Mouse (Mus musculus): Measurements from ENCODE around the gene Rb1. TPM values are rescaled to one million over a fixed set of nuclear protein-coding genes. Genes with fewer than 3 reads are reported as not detected.

Gene Rb1
- total RNA-seq, 2 experiments from 2014 or later = 31.1 to 33.1 TPM

DNA sequence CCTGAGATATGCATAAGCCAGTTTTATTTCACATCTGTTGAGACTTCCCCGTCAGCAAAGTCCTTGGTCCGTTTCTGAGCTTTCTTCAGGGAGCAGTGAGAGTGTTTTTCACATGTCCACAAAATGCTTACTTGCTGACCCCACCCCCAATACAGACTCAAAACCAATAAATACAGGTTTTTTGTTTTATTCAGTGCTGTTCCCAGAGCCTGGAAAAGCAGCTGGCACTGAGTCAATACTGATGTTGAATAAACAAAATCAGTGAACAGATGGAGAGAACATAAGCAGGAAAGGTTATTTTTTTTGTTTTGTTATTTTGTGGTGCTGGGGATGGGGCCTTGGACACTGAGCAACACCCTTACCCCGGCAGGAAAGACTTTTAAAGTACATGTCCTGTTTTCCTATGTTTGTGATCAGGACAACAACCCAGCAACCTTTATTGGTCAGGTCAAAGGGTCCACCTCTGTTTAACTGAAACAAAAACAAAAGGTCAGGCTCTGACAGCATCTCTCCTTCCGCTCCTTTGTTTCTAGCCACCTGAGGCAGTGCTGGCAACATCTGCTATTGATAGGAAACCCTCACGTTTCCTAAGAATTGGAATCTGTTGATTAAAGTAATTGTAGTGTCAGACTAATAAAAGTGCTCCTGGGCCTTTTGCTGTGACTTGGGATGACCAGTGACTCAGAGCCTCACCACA, 94.2 kb downstream of the Rb1 start:
- intact Hi-C loops (cut with DNase I) = no loop called here
- no peak for DNase-seq (ENCODE audit: low spot score in 2 of 2)

DNA sequence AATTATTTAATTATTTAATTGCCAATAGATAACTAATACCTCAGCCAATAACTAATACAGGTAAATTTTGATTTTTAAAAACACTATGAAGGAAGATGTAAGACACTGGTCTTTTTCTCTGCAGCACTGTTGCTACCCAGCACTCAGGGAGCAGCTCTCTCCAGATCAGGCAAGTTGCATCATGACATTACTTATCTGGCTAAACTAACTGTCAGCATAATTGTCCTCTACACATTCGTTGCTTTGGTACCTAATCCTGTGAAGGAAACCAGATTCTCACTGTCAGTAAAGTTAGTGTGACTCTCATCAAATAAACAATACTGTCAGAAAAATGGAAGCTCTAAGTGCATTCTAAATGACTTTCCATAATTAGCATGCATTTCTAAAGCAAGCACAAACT, 98.8 kb downstream of the Rb1 start:
- no peak for DNase-seq (ENCODE audit: low spot score in 2 of 2)
- intact Hi-C loops (cut with DNase I) = no loop called here

- intact Hi-C loops (cut with DNase I) = no loop called here
Observed at GRCm38 (mm10) chr14:73226346-73226745, 99.3 kb downstream of the Rb1 start.

DNA sequence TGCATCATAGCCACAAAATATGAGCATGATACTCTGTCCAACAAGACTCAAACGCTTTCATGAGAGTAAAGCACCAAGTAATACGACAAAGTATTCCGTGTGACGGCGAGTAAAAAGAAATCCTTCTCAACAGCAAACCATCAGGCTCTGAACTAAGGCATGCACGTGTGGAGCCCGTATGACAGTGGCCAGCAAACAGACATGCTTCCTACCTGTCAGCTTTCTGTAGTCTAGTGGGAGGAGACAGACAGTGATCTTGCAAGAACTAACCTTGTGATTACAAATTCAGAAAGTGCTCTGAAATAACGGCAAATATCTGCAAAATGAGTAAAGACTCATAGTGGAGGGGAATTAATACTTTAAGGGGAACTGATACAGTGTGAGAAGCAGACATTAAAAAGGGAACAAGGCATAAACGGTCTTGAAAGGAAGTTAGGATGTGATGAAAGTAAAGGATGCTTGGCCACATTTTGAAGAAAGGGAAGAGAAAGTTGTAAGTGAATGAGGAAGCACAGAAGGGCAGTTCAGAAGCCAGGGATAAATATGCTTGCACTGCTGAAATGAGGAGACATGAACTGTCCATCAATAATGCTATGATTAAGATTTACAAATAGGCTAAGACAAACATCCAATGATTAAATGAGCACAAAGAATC, 103.2 kb downstream of the Rb1 start:
- DNase-seq (ENCODE audit: low spot score in 2 of 2) = no peak
- intact Hi-C loops (cut with DNase I) = no loop called here

More at GRCm38 (mm10) chr14:73226346-73226745, 99.3 kb downstream of the Rb1 start:
- DNase-seq (ENCODE audit: low spot score in 2 of 2) = no peak

- DNase-seq (ENCODE audit: low spot score in 2 of 2) = no peak
- intact Hi-C loops (cut with DNase I) = no loop called here
Observed at GRCm38 (mm10) chr14:73217062-73217461, 108.6 kb downstream of the Rb1 start.

- no peak for DNase-seq (ENCODE audit: low spot score in 2 of 2)
- intact Hi-C loops (cut with DNase I) = no loop called here
Observed at GRCm38 (mm10) chr14:73211477-73211876, 114.1 kb downstream of the Rb1 start.

GRCm38 (mm10) chr14:73210196-73210595, 115.4 kb downstream of the Rb1 start:
- DNase-seq (ENCODE audit: low spot score in 2 of 2) = no peak
- intact Hi-C loops (cut with DNase I) = no loop called here

- intact Hi-C loops (cut with DNase I) = no loop called here
- DNase-seq (ENCODE audit: low spot score in 2 of 2) = no peak
Observed at GRCm38 (mm10) chr14:73209262-73209661, 116.4 kb downstream of the Rb1 start.

- no peak for DNase-seq (ENCODE audit: low spot score in 2 of 2)
- intact Hi-C loops (cut with DNase I) = no loop called here
Observed at GRCm38 (mm10) chr14:73204016-73204415, 121.6 kb downstream of the Rb1 start.

DNA sequence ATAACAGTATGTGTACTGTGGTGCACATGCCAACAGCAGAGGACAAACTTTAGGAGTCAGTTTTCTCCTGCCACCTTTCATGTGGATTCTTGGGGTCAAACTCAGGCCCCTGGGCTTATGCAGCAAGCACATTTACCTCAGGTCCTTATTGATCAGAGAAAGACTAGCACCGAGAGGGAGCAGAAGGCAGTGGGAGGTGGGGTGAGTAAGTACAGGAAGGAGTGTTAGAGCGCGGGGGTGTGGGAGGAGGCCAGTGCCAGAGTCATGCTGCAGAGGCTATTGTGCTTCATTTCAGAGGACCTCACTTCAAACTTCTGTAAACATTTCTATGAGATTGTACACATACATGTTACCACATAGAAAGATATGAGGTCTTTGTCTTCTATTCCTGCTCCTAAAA, 124.2 kb downstream of the Rb1 start:
- no peak for DNase-seq (ENCODE audit: low spot score in 2 of 2)
- intact Hi-C loops (cut with DNase I) = no loop called here

GRCm38 (mm10) chr14:73199058-73199457, 126.6 kb downstream of the Rb1 start:
- intact Hi-C loops (cut with DNase I) = no loop called here
- peak in 1 of 2 experiments; percentile 52 for DNase-seq (ENCODE audit: low spot score in 2 of 2)

GRCm38 (mm10) chr14:73186875-73187274, 138.7 kb downstream of the Rb1 start:
- intact Hi-C loops (cut with DNase I) = no loop called here
- DNase-seq (ENCODE audit: low spot score in 2 of 2) = no peak

DNA sequence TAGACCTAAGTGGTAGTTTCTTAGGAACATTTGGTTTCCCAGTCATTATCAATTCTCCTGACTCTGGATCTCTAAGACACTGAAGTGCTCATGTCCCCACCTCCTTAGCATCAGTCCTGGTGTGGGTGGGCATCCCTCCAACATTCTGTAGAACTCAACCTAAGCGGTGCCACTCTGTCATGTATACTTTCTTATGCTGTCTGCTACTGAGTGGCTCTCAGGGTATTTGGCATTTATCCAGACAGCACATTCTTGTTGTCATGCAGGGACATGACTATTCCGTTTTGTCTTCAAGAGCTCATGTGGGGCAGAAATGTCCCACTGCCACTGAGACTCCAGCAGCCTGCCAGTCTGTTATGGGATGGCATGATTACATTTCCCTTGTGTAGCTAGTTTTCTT, 144.5 kb downstream of the Rb1 start:
- intact Hi-C loops (cut with DNase I) = no loop called here
- DNase-seq (ENCODE audit: low spot score in 2 of 2) = no peak

- DNase-seq (ENCODE audit: low spot score in 2 of 2) = no peak
- intact Hi-C loops (cut with DNase I) = no loop called here
Observed at GRCm38 (mm10) chr14:73180671-73181070, 145.0 kb downstream of the Rb1 start.

- peak in 1 of 2 experiments; percentile 18 for DNase-seq (ENCODE audit: low spot score in 2 of 2)
- intact Hi-C loops (cut with DNase I) = no loop called here
Observed at GRCm38 (mm10) chr14:73179221-73179681, 146.4 kb downstream of the Rb1 start.

DNA sequence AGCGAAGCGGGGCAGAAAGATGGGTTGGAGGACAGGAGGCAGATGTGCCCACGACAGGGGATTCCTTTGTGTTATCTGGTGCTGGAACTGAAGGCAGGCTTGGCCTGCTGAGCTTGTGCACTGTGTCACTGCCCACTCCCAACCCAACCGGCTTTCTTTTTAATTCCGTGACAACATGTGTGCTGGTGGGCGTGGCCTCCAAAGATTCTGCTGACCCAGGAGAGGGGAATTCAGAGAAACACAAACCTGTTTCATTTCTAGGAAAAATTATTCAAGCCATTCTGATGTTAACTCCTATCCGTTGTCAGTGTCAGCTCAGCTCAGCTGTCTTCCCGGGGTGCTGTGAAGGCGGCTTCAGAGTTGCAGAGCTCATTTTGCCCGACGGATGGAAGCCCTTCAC, 147.7 kb downstream of the Rb1 start:
- DNase-seq (ENCODE audit: low spot score in 2 of 2) = no peak
- intact Hi-C loops (cut with DNase I) = no loop called here

DNA sequence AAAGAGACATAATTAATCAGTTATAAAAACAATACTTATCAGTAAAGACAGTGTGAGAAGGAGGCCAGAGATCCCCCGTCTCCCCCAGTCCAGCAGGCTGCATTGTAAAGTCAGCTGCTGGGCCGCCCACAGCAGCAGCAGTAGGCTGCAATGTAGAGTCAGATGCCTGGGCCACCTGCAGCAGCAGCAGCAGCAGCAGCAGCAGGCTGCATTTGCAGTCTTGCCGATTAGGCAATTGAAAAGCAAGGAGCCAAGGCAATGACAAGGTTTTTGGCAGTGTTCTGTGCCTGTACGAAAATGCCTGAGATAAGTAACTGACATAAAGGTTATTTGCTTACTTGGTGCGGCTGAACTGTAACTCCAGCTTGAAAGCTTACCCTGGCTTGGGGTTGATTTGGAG, 149.4 kb downstream of the Rb1 start:
- no peak for DNase-seq (ENCODE audit: low spot score in 2 of 2)
- intact Hi-C loops (cut with DNase I) = no loop called here

- intact Hi-C loops (cut with DNase I) = no loop called here
- DNase-seq (ENCODE audit: low spot score in 2 of 2) = no peak
Observed at GRCm38 (mm10) chr14:73175814-73176213, 149.8 kb downstream of the Rb1 start.

- intact Hi-C loops (cut with DNase I) = no loop called here
- DNase-seq (ENCODE audit: low spot score in 2 of 2) = no peak
Observed at GRCm38 (mm10) chr14:73175031-73175430, 150.6 kb downstream of the Rb1 start.

DNA sequence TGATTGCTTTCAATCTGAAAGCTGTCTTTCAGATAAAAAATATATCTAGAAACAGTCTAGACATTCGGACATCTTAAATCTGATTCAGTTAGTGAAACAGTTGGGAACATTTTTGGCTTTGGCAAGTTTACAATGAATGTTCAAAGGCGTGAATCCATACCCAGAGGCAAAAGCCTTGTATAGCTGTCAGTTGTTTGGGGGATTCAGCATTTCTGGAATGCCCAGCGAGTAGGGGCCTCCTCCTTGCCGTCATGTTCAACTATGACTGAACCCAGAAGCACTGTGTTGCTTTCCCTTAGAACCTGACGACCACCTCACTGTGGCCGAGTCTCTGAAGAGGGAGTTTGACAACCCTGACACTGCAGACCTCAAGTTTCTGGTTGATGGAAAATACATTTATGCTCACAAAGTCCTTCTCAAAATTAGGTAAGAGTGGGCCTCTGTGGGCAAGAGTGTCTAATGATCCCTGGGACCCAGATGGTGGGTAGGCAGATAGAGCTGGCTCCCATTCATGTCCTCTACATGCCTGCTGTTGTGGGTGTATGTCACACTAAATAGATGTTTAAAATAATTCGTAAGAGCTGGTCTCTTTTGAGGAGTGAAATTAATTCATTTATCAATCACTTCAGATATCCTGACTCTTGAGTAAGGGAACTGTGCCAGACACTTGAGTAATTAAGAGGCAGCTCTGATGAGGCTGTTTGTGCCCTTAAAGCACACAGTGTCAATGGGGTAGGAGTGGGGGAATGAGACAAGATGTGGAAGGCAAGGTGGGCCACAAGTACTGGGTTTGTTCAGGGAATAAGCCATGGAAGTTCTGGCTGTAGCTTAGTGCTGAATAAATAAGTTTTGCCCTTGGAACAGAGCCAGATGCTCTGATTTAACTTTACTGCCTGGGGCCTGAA, 151.3 kb downstream of the Rb1 start:
- intact Hi-C loops (cut with DNase I) = no loop called here
- DNase-seq (ENCODE audit: low spot score in 2 of 2) = peak in 1 of 2 experiments; percentile 60

Data from left cerebral cortex, postnatal 25 days (tissue).